Mouse (Mus musculus): ENCODE data around the gene Fezf2. TPM values are rescaled to one million over a fixed set of nuclear protein-coding genes. Genes with fewer than 3 reads are reported as not detected.

Gene Fezf2
- total RNA-seq (2022): 10 to 100 TPM; 25.8 to 29.3 (median 28.4) TPM

- no peak for DNase-seq (ENCODE audit: low spot score in 2 of 2)
Observed at GRCm38 (mm10) chr14:12348089-12348488, at the start of gene Fezf2. Fezf2 (minus strand) TSS chr14:12348189.

- no peak for DNase-seq (ENCODE audit: low spot score in 2 of 2)
Observed at GRCm38 (mm10) chr14:12397561-12397960, 49.6 kb upstream of the Fezf2 start.

DNA sequence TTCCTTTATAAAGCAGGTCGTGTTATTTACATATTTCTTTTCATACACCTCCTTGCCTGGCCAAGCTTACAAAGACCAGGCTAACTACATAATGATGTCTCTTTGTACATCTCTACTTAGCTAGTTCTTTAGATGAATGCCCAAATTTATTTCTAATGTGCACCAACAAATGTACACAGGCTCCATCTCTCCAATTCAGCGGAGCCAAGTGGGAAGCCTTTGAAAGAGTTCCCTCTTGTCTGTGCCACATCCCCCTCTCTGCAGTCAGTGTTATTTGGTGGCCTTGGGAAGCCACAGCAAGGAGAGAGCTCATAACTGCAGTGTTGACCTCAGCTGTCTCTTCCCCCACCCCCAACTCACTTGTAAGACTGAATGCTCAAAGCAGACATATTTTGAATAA is 46.3 kb upstream of the Fezf2 start:
- no peak for DNase-seq (ENCODE audit: low spot score in 2 of 2)

DNA sequence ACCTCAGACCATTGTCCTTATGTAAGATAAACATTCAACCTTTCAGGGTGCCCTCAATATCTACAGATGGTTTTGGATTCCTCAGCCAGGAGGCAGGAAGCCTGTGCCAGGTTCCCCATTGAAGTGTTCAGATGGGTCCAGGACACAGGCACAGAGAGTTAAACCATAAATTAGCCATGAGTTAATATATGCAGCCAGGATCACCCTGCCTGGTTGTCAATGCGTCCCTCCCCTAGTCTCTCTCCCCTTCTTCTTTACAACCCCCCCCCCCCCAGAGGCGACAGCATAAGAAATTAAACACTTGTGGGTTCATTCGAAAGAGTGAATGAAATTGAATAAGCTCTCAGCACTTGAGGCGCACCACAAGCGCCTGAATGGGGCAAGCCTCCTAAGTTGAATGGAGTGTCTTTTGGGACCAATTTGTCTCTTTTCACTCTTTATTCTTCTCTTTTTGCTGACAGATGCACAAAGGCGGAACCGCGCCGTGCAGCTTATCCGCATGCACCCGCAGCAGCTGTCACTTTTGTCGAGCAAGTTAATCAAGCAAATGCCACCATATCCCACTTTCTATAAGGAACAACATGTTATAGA is 45.4 kb upstream of the Fezf2 start:
- no peak for DNase-seq (ENCODE audit: low spot score in 2 of 2)

DNA sequence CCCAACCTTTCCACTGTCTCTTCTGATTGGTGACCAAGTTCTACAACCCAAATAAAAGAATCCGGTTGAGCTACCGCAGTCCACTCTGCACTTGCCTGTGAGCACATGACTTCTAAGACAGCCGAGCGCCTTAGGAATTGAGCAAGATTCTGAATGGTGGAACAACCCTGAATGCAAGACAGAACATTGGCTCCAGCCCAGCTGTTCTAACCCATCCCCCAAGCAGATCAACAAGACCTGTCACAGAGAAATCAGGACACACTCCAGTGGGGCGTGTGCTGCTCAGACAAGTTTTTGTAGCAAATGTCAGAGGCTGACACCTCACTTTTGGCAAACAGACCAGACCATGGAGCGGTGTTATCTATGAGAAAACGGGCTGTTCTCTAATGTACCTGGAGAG is 43.2 kb upstream of the Fezf2 start:
- no peak for DNase-seq (ENCODE audit: low spot score in 2 of 2)

GRCm38 (mm10) chr14:12388806-12389436 is 40.9 kb upstream of the Fezf2 start:
- no peak for DNase-seq (ENCODE audit: low spot score in 2 of 2)

DNA sequence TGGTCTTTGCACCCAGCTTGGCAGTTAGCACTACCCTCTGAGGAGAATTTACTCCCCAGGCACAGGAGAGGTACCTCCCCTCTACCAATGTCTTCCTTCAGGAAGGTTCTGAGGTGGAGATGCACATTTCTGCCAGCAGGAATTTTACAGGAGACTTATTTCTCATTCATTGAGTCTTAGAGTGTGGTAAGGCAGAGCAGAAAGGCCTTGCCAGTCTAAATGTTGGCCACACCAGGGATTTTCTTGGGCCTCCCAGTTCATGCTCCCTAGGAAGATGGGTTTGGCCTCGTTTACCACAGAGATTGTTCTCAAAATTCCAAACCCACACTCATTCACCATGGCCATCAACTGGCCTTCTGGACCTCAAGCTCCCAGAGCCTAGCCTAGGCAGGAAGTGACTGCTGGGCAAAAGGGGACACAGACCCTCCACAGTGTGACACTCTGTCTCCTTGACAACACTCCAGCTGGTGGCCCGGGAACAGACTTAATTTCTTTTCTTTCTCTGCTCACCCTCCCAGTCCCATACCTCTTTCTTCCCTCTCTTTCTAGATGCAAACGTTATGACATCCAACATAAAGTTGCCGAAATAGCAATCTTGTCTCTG is 40.3 kb upstream of the Fezf2 start:
- no peak for DNase-seq (ENCODE audit: low spot score in 2 of 2)

DNA sequence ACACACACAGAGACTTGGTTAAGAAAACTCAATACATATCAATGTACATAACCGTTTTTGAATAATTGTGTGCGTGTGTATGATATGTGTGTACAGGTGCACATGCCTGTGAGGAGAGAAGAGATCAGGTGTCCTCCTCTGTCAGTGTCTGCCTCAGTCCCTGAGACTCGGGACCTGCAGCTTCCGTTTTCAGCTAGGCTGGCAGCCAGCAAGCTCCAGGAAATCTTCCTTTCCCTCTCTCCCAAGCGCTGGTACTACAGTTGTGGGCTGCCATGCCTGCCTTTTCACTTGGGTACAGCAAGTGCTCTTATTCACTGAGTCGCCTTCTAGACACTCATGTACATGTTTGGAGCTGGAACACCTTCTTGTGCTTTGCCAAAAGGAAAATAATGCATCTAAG is 39.2 kb upstream of the Fezf2 start:
- no peak for DNase-seq (ENCODE audit: low spot score in 2 of 2)

DNA sequence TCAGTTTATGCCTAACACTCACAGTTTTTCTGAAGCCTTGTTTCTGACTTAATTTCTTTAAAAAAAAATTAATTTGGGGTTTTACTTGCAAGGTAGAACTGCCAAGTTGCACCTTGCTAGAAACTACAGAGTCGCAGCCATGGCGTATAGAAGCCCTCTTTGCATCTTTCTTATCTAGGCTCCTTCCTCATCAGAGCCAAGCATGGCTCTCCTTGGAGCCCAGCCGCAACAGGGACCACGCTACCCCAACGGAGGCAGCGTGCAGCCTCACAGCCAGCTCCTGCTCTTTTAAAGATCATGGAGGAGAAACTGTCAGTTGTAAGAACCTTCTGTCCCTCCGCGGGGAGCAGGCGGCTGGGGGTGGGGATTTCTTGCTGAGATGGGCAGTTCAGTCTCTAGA is 29.9 kb upstream of the Fezf2 start:
- DNase-seq (ENCODE audit: low spot score in 2 of 2): no peak

GRCm38 (mm10) chr14:12377289-12377688 is 29.3 kb upstream of the Fezf2 start:
- no peak for DNase-seq (ENCODE audit: low spot score in 2 of 2)

- DNase-seq (ENCODE audit: low spot score in 2 of 2): no peak
Observed at GRCm38 (mm10) chr14:12375451-12375850, 27.5 kb upstream of the Fezf2 start.

DNA sequence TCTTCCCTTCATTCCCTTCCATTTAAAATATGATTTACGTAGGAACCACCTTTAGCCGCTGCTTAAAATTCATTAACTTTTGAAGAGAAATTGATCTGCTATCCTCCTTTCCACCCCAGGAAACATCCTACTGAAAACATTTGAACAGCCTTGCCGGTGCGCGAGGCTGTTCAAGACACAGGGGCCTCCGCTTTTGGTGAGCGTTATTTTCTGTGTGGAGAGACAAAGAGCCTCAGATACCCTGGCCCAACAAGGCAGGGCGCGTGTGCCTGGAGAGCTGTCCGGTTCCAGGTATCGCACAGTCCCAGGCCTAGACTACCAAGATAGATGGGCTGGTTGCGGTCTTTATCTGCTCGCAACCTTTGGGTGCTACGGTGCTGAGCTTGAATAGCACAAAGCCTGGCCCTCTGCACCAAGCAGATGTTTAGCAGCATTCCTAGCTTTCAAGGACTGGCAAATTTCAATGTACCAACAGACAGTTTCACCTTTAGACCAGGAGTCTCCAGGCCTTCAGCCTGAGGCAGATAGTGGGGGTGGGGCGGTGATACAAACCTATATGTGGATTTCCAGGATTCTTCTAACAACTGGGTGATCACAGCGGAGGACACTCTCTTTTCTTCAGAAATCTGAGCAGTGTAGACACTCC is 2.4 kb upstream of the Fezf2 start:
- DNase-seq (ENCODE audit: low spot score in 2 of 2): no peak

GRCm38 (mm10) chr14:12349334-12350090 is 1.5 kb upstream of the Fezf2 start:
- DNase-seq (ENCODE audit: low spot score in 2 of 2): no peak

DNA sequence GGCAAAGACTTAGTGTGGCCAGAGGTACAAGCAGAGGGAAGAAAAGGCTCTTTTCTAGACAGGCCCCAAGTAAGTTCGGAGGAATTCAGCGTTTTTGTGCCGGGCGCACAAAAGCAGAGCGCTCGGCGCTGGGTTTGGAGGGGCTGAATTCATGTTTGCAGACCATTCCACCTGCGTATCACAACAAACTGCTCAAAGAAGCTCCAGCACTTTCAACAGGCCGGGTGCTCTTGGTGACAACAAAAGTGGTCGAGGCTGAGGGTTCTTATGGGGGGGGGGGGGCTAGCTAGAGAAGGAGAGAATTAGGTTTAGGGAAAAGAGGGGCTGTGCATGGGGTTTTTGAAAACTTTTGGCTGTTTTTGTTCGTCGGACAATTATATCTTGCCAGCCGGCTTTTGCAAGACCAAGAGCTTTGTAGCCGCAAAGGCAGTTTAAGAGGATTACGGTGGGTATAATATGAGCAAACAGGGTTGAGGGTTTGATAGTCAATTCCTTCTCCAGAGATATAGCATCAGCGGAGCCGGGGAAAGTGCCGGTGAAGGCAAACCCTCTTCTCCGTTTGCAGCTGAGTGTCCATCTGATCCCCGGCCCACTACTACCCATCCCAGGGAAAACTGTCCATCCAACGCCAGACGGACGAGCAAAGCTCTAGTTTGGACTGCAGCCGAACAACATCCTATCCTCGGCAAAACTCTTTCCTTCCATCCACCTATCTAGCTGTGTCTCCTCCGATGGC is 956 bp downstream of the Fezf2 start:
- no peak for DNase-seq (ENCODE audit: low spot score in 2 of 2)

DNA sequence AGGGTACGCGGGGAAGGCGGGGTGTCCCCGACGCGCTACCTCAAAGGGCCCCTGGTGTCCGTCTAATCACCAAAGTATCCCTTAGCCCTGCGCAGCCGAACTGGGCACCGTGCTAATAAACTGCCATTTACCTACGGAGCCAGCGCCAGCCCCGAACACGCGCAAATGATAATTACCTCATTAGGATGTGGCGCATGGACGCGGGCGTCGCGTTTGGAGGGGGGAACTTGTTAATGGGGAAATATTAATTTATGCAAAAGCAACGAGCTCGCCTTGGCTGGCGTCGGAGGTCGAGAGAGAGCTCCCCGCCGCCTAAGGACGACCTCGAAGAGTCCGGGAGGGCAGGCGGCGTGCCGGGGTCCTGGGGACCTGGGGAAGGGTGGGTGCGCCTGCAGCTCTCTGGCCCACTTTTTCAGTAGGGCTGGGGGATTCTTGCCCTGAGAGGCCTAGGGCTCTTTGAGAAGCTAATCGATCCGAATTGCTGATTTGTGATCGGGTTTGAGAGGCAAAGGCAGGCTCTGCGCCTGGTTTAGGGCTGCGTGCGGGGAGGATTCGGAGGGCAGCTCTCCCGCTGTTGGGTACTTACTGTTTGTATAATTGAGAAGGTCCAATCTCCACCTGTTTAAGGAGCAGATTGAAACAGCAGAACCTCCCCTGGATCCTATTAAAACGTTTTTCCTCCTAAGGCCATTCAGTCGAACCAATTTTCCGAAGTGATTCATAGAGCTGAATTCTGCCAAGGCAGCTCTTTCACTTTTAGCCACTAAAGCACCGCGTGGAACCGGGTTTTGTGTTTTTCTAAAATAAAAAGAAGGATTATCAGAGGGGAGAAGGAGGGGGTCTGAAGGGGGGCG is 1.8 kb downstream of the Fezf2 start:
- DNase-seq (ENCODE audit: low spot score in 2 of 2): no peak

GRCm38 (mm10) chr14:12345241-12345921 is 2.6 kb downstream of the Fezf2 start:
- no peak for DNase-seq (ENCODE audit: low spot score in 2 of 2)

DNA sequence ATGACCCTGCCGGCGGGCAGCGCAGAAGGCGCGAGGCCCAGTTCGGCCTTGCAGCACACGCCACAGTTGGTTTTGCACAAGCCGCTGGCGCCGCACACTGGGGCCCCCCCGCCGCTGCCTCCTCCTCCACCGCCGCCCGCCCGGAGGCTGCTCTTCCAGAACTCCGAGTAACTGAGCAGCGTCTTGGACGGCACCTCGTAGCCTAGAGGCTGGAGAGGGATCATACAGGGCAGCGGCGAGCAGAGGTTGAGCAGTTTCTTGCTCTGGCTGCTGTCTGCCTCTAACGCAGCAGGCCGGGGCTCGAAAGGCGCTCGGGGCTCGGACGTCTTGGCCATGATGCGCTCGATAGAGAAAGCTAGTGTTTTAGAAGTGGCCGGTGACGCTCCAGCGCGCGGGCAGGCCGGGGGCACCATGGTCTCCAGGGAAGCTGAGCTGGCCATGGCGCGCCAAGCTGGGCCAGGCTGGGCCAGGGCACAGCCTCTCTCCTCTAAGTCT is 3.2 kb downstream of the Fezf2 start:
- DNase-seq (ENCODE audit: low spot score in 2 of 2): no peak

DNA sequence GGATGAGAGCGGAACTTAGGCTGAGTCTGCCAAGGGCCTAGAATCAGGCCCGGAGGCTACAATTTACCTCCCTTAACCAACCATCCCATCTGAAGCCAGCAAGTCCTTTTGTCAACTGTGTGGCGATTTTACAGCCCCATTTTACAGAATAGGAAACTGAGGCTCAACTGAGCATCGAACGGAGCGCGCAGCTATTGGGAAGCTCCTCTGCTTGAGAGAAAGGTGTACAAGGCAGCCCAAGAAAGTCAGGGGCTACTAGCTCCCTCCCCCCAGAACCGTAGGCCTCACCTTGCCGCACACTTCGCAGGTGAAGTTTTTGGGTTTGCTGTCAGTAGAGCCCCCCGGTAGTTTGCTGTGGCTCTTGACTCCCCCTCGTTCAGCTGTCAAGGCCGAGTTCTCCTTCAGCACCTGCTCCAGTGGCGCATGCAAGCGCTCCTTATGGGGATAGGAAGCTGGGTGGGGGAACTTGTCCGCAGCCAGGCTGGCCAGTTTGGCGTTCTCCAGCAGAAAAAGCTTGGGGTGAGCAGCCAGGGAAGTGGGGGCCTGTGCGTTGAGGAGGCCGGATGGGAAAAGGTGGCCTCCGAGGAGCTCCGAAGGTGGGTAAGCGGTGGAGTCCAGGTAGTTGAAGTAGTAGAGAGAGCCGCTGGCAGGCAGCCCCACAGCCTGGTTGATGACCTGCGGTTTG is 3.8 kb downstream of the Fezf2 start:
- DNase-seq (ENCODE audit: low spot score in 2 of 2): no peak

DNA sequence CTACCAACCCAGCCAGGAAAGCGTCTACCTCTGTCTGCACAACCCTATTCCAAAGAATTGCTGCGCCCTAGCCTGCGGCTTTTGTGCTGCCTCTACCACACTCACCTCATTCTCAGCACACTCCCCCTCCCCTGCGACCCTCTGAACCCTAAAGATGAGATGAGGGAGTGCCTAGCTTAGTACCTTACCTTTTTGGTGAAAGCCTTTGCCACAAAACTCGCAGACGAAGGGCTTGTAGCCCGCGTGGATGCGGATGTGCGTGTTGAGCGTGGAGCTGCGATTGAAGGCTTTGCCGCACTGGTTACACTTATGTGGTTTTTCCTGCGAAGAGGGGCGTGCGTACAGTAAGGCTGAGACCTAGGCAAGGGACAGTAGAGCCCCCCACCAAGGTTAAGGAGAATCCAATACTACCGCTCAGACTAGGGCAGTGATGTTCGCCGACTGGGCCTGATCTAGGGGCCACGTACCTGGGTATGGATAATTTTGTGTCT is 4.5 kb downstream of the Fezf2 start:
- no peak for DNase-seq (ENCODE audit: low spot score in 2 of 2)

Data from left cerebral cortex, adult 8-10 months (tissue).